Mouse (Mus musculus) hindbrain, embryonic 15.5 days (tissue): ENCODE measurements around the gene Vapb. TPM values are rescaled to one million over a fixed set of nuclear protein-coding genes. Genes with fewer than 3 reads are reported as not detected.
"Not testable (repeated sequence)": the region's sequence is repeated elsewhere in the genome, so short reads cannot be mapped to it uniquely, and the experiment has no call there.

Source experiments
- ATAC-seq: fragments of 200-750 bp; cut with Nextera tagmentation; 2 replicates; pipeline ENCODE4 v1.8.0; 2017; ENCODE audit warnings: low read depth, moderate number of reproducible peaks, moderate TSS enrichment; ENCODE audit not compliant: low FRiP score
- H3K27ac ChIP-seq: fragments of 300-500 bp; sonication (generic); replicated peaks from 2 replicates; pipeline ENCODE4 v1.5.1; 2015; ENCODE audit warnings: mild to moderate bottlenecking, inconsistent platforms
- H3K27me3 ChIP-seq: fragments of 300-500 bp; sonication (generic); 2 replicates; pipeline ENCODE4 v1.6.1; 2015; ENCODE audit warnings: control low read depth, inconsistent platforms
- H3K36me3 ChIP-seq: fragments of 300-500 bp; sonication (generic); 2 replicates; pipeline ENCODE4 v1.6.1; 2015; ENCODE audit warnings: control low read depth, inconsistent platforms
- H3K4me1 ChIP-seq: fragments of 300-500 bp; sonication (generic); replicated peaks from 2 replicates; pipeline ENCODE4 v1.6.1; 2015; ENCODE audit warnings: control low read depth, inconsistent platforms
- H3K4me2 ChIP-seq: fragments of 300-500 bp; sonication (generic); 2 replicates; pipeline ENCODE4 v1.6.1; 2015; ENCODE audit warnings: moderate library complexity, mild to moderate bottlenecking, inconsistent platforms
- H3K4me3 ChIP-seq: fragments of 300-500 bp; sonication (generic); 2 replicates; pipeline ENCODE4 v1.5.1; 2015; ENCODE audit warnings: mild to moderate bottlenecking, inconsistent platforms
- H3K9ac ChIP-seq: fragments of 300-500 bp; sonication (generic); 2 replicates; pipeline ENCODE4 v1.6.1; 2015; ENCODE audit warnings: inconsistent platforms
- H3K9me3 ChIP-seq: fragments of 300-500 bp; sonication (generic); 2 replicates; pipeline ENCODE4 v1.6.1; 2016; ENCODE audit warnings: control low read depth, inconsistent platforms
- WGBS: fragments of 180-500 bp; shearing (Covaris S2); methylation state at CpG from one replicate; pipeline ENCODE4 v1.1.7; 2015; 5-methylcytosine and 5-hydroxymethylcytosine counted together
- polyA plus RNA-seq: library from polyadenylated mRNA; unstranded; fragments of >200 nt; fragmentation: Nextera tagmentation; extraction: Ambion mirVana; gene quantifications from 2 replicates; pipeline ENCODE4 v1.2.1, GENCODE M21; 2015

Gene Vapb
- polyA plus RNA-seq, 1 experiment from 2014 or later: 15.9 TPM

- 77% methylated on average over 4 of the region's 4 CpGs for WGBS
- no peaks in the 10 kb centered on the region for H3K9me3 ChIP-seq
- H3K27me3 ChIP-seq: no peaks in the 10 kb centered on the region
- H3K36me3 ChIP-seq: no peaks in the 10 kb centered on the region
- H3K4me2 ChIP-seq: no peak overlapping the region
- H3K4me3 ChIP-seq: no peak overlapping the region
- peak overlapping the region; percentile 50; the same call in 1 of the 2 replicates for H3K27ac ChIP-seq
- 0 out of 2 replicates have a peak, but pooled peaks have one; percentile 5 for ATAC-seq
- H3K4me1 ChIP-seq: peaks cover 16% of the 10 kb centered on the region
- H3K9ac ChIP-seq: no peak overlapping the region
Observed at GRCm38 (mm10) chr2:173713241-173713640, 24.1 kb upstream of the Vapb start.

GRCm38 (mm10) chr2:173714620-173715218 lies 22.6 kb upstream of the Vapb start:
- 24% methylated on average over 8 of the region's 8 CpGs for WGBS
- no peaks in the 10 kb centered on the region for H3K27me3 ChIP-seq
- no peaks in the 10 kb centered on the region for H3K36me3 ChIP-seq
- no peaks in the 10 kb centered on the region for H3K9me3 ChIP-seq
- H3K9ac ChIP-seq: no peak overlapping the region
- H3K4me3 ChIP-seq: no peak overlapping the region
- ATAC-seq: peak; percentile 27; the same call in 1 of the 2 replicates
- peaks cover 16% of the 10 kb centered on the region for H3K4me1 ChIP-seq
- no peak overlapping the region for H3K4me2 ChIP-seq
- no peak overlapping the region for H3K27ac ChIP-seq

DNA sequence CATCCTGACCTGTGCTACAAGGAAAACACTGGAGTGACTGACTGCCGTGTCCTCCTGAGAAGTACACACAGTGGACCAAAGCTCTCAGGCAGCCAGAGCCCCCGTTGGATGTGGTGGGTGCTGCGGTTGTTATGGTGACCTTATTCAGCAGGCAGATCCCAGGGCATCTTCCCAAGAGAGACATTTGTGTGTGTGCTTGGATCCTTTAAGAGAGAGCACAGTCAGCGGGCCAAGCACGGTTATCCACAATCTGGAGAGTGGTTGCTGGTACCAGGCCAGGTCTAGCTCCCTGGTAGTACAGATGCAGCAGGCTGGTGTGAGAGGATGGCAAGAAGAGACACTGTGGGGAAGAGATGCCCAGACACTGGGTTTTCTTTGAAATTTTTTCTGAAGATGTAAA lies 20.3 kb upstream of the Vapb start:
- no peaks in the 10 kb centered on the region for H3K9me3 ChIP-seq
- H3K27ac ChIP-seq: no peak overlapping the region
- no peak overlapping the region for H3K9ac ChIP-seq
- no peaks in the 10 kb centered on the region for H3K27me3 ChIP-seq
- no peak overlapping the region for H3K4me3 ChIP-seq
- 78% methylated on average over 5 of the region's 5 CpGs for WGBS
- peaks cover 16% of the 10 kb centered on the region for H3K4me1 ChIP-seq
- ATAC-seq: no peak
- no peaks in the 10 kb centered on the region for H3K36me3 ChIP-seq
- H3K4me2 ChIP-seq: no peak overlapping the region

DNA sequence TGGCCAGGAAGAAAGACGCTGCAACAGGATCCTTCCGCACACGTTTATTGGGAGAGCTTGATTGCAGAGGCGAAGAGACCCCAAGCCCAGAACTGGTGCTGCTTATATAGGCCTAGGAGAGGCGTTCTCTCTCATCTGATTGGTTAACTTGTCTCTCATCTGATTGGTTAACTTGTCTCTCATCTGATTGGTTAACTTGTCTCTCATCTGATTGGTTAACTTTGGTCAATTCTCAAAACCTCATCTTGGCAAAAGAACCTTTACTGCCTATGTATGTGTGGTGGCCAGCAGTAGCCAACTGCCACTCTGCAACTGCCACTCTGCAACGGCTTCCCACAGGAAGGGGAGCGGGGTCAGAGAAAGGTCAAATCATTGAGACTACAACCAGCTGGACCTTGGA lies 18.2 kb upstream of the Vapb start, which contains the start of gene 1700010B08Rik:
Gene 1700010B08Rik, plus strand, starts transcription at position 301 of the 400 bp plus-strand sequence.
- WGBS: 95% methylated on average over 6 of the region's 7 CpGs
- not testable (repeated sequence) for H3K27me3 ChIP-seq, H3K36me3 ChIP-seq, ATAC-seq, H3K4me2 ChIP-seq, H3K4me1 ChIP-seq, H3K27ac ChIP-seq, H3K9ac ChIP-seq, H3K4me3 ChIP-seq, H3K9me3 ChIP-seq

DNA sequence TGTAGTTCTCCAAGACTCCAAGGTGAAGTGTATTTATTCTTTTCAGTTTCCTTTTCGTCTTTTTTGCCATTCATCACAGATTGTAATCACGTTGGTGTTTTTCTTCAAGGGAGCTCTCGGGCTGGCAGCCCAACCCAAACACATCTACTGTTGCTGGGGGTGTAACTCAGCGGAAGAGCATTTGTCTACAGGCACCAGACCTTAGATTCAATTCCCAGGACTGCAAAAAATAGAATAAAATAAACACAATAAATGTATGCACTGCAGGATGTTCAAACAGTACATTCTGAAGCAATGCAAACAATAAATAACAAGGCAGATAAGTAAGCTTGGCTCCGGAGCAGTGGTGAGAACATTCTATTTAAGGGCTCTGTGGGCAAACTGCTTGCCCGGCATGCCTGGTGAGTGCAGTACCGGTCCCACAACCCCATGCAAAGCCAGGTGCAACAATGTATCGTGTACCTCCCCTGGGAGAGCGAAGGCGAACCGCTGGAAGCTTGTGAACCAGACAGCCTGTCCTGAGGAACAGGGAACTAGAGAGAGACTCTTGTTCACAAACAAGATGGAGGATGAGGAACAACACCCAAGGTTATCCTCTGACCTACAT lies 15.0 kb upstream of the Vapb start:
- 71% methylated on average over 11 of the region's 11 CpGs for WGBS
- H3K27me3 ChIP-seq: no peaks in the 10 kb centered on the region
- ATAC-seq: no peak
- H3K36me3 ChIP-seq: no peaks in the 10 kb centered on the region
- no peak overlapping the region for H3K27ac ChIP-seq
- H3K9ac ChIP-seq: no peak overlapping the region
- H3K4me1 ChIP-seq: no peaks in the 10 kb centered on the region; the same call in 1 of the 2 replicates
- no peak overlapping the region for H3K4me2 ChIP-seq
- no peak overlapping the region for H3K4me3 ChIP-seq
- H3K9me3 ChIP-seq: no peaks in the 10 kb centered on the region

- no peaks in the 10 kb centered on the region for H3K27me3 ChIP-seq
- H3K9me3 ChIP-seq: no peaks in the 10 kb centered on the region
- no peak overlapping the region for H3K9ac ChIP-seq
- WGBS: 27% methylated on average over 14 of the region's 14 CpGs
- H3K4me3 ChIP-seq: no peak overlapping the region
- ATAC-seq: no peak
- no peak overlapping the region for H3K4me2 ChIP-seq
- H3K27ac ChIP-seq: no peak overlapping the region
- H3K4me1 ChIP-seq: no peaks in the 10 kb centered on the region; the same call in 1 of the 2 replicates
- no peaks in the 10 kb centered on the region for H3K36me3 ChIP-seq
Observed at GRCm38 (mm10) chr2:173724382-173724781, 12.9 kb upstream of the Vapb start.

GRCm38 (mm10) chr2:173724940-173725807 lies 12.1 kb upstream of the Vapb start:
- H3K27ac ChIP-seq: no peak overlapping the region
- H3K4me3 ChIP-seq: no peak overlapping the region
- no peak; the same call in 1 of the 2 replicates for ATAC-seq
- H3K4me2 ChIP-seq: no peak overlapping the region
- 30% methylated on average over 15 of the region's 15 CpGs for WGBS
- no peaks in the 10 kb centered on the region; the same call in 1 of the 2 replicates for H3K4me1 ChIP-seq
- no peaks in the 10 kb centered on the region for H3K27me3 ChIP-seq
- no peaks in the 10 kb centered on the region for H3K36me3 ChIP-seq
- H3K9me3 ChIP-seq: no peaks in the 10 kb centered on the region
- H3K9ac ChIP-seq: no peak overlapping the region

DNA sequence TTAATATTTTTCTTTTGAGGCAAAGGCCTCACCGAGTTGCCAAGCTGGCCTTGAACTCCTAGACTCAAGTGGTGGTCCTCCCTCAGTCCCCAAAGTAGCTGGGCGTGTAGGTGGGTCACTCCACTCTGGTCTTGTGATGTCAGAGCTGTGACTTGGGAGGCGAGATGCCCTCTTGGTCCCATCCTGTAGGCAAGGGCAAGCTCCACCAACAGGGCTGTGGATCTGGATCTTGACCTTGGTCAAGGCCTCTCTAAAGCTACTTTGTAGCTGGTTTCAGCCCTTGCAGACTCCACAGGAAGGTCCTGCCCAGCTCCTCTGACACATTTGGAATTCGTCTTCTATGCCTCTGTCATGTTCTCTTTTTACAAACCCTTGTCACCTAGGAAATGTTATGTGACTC lies 11.5 kb upstream of the Vapb start:
- WGBS: 83% methylated on average over 4 of the region's 4 CpGs
- H3K36me3 ChIP-seq: no peaks in the 10 kb centered on the region
- no peak for ATAC-seq
- H3K4me3 ChIP-seq: no peak overlapping the region
- no peak overlapping the region for H3K4me2 ChIP-seq
- H3K27me3 ChIP-seq: no peaks in the 10 kb centered on the region
- H3K9ac ChIP-seq: no peak overlapping the region
- no peaks in the 10 kb centered on the region for H3K9me3 ChIP-seq
- H3K4me1 ChIP-seq: peaks cover 6% of the 10 kb centered on the region; the same call in 1 of the 2 replicates
- no peak overlapping the region for H3K27ac ChIP-seq

- WGBS: 6% methylated on average over 9 of the region's 9 CpGs
- H3K9me3 ChIP-seq: no peaks in the 10 kb centered on the region
- H3K36me3 ChIP-seq: no peaks in the 10 kb centered on the region
- no peak overlapping the region for H3K9ac ChIP-seq
- no peak overlapping the region for H3K27ac ChIP-seq
- no peaks in the 10 kb centered on the region for H3K27me3 ChIP-seq
- ATAC-seq: peak; percentile 81
- H3K4me1 ChIP-seq: 0 out of 2 replicates have a peak, but pooled peaks cover 7% of the 10 kb centered on the region
- H3K4me3 ChIP-seq: no peak overlapping the region
- H3K4me2 ChIP-seq: no peak overlapping the region
Observed at GRCm38 (mm10) chr2:173730444-173730966, 6.8 kb upstream of the Vapb start.

DNA sequence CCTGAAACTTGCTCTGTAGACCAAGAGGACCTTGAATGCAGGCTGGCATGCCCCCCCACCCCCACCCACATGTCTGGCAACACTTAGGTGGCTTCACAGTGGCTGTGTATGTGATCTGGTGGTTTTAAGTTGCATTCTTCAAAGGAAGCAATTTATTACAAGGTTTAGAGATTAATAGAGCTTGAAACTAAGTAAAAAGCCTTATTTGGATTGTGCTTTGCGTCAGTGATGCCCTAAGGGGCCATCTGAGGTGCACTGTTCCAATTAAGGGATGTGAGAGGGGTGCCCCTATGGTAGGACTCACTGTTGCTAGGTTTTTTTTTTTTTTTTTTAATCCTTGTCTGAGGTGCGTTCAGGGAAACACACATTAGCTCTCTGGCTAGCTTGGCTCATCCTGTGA lies 2.9 kb upstream of the Vapb start:
- Histone ChIP-seq H3K4me3 (no peak overlapping the region), H3K4me1 (peaks cover 23% of the 10 kb centered on the region), H3K27me3 (no peaks in the 10 kb centered on the region), H3K9me3 (no peaks in the 10 kb centered on the region), H3K4me2 (no peak overlapping the region), H3K36me3 (peaks cover 3% of the 10 kb centered on the region; the same call in 1 of the 2 replicates), H3K27ac (no peak overlapping the region), H3K9ac (no peak overlapping the region)
- WGBS: 60% methylated on average over 2 of the region's 2 CpGs
- ATAC-seq: no peak

DNA sequence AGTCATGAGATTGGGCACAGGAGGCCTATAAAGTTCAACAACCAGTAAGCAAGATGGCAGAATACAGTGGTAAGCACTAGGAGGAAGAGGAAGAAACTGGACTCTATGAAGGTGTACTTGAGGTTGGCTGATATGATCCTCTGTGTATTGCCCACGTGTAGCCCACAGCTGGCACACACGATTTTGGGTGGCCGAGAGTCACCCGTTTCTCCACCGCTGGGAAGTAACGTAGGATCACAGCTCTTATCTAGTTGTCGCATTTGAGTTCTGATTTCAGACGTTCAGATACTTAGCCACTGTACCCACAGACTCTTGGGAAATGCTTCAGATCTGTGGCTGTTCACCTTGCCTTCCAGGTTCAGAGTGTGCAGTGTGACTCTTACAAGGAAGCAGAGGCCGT lies 921 bp downstream of the Vapb start:
- Histone ChIP-seq H3K9me3 (no peaks in the 10 kb centered on the region), H3K4me2 (peak overlapping the region; percentile 61), H3K9ac (peak overlapping the region; percentile 77), H3K36me3 (peaks cover 3% of the 10 kb centered on the region; the same call in 1 of the 2 replicates), H3K4me3 (peak overlapping the region; percentile 74), H3K27me3 (no peaks in the 10 kb centered on the region), H3K4me1 (peaks cover 37% of the 10 kb centered on the region), H3K27ac (no peak overlapping the region)
- 85% methylated on average over 9 of the region's 9 CpGs for WGBS
- no peak for ATAC-seq

DNA sequence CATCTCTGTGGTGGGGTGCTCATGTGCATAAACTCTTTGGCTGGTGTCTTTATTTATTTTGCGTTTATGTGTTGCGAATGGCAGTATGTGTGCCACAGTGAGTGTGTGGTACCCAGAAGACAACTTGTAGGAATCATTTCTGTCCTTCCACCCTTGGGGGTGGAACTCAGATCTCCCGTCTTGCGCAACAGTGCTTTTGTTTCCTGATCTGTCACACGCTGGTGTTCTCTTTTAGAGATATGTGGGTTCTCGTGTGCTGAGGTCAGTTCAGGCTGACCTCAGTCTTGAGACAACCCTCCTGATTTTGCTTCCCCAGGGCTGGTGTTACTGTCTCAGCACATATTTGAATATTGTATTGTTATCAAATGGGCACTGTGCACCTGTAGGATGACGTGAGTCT lies 1.8 kb downstream of the Vapb start:
- Histone ChIP-seq H3K36me3 (peaks cover 3% of the 10 kb centered on the region; the same call in 1 of the 2 replicates), H3K27ac (no peak overlapping the region), H3K27me3 (no peaks in the 10 kb centered on the region), H3K4me3 (no peak overlapping the region), H3K9me3 (no peaks in the 10 kb centered on the region), H3K4me2 (no peak overlapping the region), H3K9ac (no peak overlapping the region), H3K4me1 (peaks cover 37% of the 10 kb centered on the region)
- 92% methylated on average over 7 of the region's 7 CpGs for WGBS
- no peak for ATAC-seq
